Mouse (Mus musculus) C2C12 (cell line): ENCODE results near the gene Ncoa1.

Source experiments
- CTCF ChIP-seq: IDR thresholded peaks from one replicate; pipeline ENCODE4 v1.5.1; 2011; ENCODE audit not compliant: control insufficient read depth, insufficient read depth, insufficient read length
- MAX ChIP-seq: IDR thresholded peaks from one replicate; pipeline ENCODE4 v1.6.1; 2011; ENCODE audit warnings: mild to moderate bottlenecking, control low read depth
- USF1 ChIP-seq: IDR thresholded peaks from one replicate; pipeline ENCODE4 v1.6.1; 2011; ENCODE audit warnings: low read depth, mild to moderate bottlenecking, control low read depth, moderate library complexity

DNA sequence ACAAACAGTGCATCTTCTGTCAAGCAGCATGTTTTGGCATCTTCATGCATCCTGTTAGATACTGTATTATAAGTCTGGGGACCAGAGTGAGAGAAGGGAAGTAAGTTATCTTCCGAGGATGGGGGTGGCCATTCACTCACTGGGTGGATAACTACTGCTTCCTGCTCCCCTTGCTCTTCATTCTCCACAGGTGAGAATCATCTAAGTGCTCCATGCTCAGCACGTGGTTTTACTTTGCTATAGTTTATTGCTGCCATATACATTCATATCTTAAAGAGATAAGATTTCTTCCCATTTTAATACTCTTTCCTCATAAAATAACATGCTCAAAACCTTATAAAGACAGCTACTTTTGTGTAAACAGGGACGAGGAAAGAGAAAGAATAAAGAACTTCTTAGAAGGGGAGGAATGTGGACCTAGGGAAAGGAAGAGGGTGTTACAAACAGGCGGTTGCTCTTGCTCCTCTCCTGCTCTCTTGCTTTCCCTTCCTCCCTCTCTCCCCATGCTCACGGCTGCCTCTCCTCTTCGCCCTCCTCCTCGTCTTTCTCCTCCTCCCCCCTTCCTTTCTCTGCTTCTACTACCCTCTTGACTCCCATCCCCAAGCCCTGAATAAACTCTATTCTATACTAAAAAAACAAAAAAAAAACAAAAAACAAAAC, 97.6 kb downstream of the Ncoa1 start:
- no peak for TF ChIP-seq CTCF
- TF ChIP-seq USF1: no peak
- no peak for TF ChIP-seq MAX
